Mouse (Mus musculus): Measurements from ENCODE around the gene Gm10974.

The Gm10974 gene

DNA sequence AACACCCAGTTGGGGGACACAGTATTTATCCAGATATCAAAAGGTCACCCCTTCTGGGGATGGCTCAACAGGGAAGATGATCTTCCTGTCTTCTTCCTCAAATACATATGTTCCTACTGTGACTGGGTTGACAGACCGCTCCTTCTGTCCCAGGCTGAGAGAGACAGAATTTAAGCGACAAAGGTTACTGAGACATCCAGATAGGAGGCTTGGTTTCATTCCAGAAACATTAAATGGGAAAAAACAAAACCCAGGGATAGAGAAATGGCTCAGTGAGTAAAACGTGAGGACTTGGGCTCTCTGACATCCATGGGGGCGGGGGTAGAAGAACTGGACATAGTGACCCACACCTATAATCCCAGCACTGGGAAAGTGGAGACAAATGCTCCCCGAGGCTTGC lies 37.2 kb downstream of the Gm10974 start:
- ATAC-seq (ENCODE audit: insufficient number of reproducible peaks, low FRiP score, low TSS enrichment), result no peak

DNA sequence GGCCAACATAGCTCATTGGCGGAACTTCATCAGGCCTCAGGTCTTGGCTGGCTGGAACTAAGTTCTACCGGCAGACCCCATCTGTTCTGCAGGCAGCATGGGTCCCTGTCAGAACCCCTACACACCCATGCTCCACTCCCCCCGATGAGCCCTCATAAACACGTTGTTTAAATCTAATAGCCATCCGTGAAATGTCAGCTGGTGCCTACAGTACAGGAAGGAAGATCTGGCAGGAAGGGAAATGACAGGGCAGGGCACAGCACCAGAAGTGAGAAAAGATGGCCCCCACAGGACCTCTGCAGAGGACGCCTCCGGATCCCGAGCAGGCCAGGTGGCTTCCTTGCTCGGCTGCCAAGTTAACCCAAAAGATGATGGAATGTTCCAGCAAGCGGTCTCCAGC lies 38.4 kb downstream of the Gm10974 start:
- ATAC-seq (ENCODE audit: insufficient number of reproducible peaks, low FRiP score, low TSS enrichment), result no peak

DNA sequence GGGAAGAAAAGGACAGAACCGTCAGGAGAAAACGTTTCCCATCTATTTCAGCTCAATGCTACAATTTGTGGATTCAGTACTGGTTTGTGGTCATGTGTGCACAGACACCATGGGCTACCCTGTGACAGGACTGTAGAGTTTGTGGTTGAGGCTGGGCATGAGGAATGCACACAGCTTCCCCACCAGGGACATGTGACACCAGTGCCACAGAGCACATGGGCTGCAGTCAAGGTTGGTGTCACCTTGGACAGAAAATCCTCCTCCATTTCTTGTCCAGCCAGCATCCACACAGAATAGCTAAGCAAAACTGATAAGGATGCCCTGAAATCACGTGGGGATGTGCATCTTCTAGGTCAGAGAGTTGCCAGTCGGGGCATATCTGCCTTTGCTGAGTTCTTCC lies 39.1 kb downstream of the Gm10974 start:
- ATAC-seq (ENCODE audit: insufficient number of reproducible peaks, low FRiP score, low TSS enrichment), result no peak

DNA sequence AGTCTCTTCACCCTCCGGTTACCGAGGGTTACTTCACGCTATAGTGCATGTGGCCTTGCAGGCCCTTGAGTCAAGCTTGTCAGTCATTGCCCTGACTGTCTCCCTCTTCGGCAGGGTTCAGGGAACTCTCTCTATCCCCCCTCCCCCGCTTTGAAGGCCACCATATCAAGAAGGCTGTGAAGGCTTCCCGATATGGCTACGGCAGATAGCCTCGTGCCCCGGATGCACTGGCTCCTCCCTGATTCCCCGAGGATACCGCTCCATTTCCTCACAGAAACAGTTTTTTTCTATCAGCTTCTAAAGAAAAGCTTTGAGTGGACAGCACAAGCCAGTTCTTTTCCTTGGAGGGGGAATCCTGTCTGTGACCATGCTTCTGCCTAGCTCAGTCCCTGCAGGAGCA lies 39.8 kb downstream of the Gm10974 start:
- no peak for ATAC-seq (ENCODE audit: insufficient number of reproducible peaks, low FRiP score, low TSS enrichment)

DNA sequence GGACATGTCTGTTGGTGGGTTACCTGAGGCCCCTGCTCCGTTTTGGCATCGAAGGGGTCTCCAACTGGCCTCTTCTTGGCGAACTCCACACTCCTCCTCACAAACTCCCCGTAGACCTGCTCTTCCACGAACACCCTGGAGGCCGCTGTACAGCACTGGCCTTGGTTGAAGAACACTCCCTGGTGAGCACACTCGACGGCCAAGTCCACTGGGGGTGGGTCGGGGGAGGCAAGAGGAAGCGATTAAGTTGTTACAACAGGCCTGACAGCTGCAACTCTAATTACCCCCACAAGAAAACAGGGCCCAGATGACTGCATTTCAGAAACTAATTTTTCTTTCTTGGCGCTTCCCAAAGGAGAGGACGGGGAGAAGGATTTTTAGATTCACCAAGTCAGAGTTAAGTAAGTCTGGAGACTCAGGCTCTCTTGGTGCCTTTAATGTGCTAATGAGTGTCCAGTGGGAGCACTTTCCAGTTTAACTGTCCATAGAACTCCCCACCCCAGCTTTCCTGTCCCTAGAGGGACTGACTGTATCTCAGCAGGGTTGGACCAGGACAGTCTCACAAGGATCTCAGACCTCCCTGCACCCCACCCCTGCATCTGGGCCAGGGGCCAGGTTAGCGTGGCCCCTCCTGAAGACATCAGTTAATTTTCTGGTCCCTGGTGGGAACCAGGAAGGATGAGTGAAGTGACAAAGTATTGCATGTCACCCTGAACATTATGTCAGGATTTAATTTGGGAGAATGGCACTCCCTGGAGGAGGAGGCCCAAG lies 40.4 kb downstream of the Gm10974 start:
- no peak for ATAC-seq (ENCODE audit: insufficient number of reproducible peaks, low FRiP score, low TSS enrichment)

DNA sequence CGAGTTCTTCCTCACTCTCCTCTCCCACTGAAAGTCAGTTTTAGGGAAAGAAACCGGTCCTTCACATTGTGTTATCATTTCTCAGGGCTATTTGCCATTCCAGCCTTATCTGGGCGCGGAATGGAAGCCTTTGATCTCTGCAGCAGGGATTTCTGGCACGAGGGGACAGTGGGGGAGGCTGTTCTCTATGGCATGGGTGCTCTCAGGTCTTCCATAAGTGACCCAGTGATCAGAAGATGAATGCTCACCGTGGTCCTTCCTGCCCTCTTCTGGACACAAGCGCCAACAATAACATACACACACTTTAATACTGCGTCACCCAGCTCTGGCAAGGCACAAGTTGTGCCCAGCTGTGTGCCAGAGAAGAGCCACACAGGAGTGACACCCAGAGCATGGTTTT lies 41.3 kb downstream of the Gm10974 start:
- no peak for ATAC-seq (ENCODE audit: insufficient number of reproducible peaks, low FRiP score, low TSS enrichment)

DNA sequence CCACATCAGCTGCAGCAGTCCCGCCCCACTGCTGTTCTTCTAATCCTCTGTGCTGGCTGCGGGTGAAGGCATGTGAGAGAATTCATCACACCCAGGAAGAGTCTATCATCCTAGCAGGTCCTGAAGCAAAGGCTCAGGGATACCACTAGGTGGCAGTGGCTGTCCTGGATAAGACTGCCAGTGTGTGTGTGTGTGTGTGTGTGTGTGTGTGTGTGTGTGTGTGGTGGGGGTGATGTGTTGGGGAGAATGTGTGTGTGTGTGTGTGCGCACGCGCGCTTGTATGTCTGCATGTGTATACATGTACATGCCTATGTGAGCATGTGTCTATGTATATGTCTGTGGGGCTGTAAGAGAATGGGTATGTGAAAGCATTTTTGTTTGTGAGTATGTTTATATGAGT lies 43.7 kb downstream of the Gm10974 start:
- no peak for ATAC-seq (ENCODE audit: insufficient number of reproducible peaks, low FRiP score, low TSS enrichment)

DNA sequence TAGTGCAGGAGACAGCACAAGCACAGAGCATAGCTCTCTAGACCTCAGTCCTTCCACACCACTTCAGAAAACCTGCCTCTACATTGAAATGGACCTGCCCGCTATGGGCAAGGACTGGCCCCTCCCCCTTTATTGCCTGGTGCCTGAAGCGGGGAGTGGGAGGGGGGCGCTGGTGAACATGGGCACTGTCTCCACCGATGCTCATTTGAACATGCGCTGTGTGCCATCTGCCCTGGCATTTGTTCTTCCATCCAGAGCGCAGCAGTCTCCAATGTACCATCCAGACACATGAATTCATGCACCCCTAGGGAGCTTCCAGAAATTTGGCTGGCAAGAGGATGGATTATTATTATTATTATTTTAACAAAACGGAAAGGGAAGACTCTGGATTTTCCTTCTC lies 47.4 kb downstream of the Gm10974 start:
- no peak for ATAC-seq (ENCODE audit: insufficient number of reproducible peaks, low FRiP score, low TSS enrichment)

DNA sequence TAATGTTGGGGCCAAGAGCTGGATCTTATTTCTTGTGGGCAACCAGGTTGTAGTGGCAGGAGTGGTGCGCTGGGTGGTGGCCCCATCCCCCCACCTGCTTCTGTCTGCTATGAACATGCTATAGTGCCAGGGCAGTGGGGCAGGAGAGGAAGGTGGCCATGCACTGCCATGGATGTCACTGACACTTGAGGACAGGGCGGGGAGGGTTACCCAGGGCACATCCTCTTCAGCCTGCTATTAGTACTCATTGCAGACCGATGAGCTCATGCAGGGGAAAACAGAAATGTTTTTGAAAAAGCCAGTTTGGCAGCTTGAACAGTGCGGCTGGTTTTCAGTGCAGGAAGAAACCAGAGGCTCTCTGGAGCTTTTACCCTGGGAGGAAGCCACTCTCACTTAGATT lies 51.1 kb downstream of the Gm10974 start:
- no peak for ATAC-seq (ENCODE audit: insufficient number of reproducible peaks, low FRiP score, low TSS enrichment)

DNA sequence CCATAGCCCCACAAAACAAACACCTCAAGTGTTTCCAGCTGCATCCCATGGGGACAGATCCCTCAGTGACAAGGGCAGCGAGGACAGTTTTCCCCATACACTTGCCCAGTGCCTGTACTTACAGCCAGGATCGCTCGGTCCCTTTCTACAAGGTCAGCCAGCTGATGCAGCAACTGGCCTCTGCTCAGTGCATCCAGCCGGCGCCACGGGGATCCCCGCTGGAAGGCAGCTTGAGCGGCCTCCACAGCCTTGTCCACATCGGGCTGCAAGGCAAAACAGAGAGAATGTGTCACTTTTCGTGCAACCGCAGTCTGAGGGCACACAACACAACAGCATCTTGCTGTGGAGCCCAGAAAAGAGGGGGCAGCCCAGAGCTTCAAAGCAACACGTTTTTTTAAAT lies 53.3 kb downstream of the Gm10974 start:
- no peak for ATAC-seq (ENCODE audit: insufficient number of reproducible peaks, low FRiP score, low TSS enrichment)

DNA sequence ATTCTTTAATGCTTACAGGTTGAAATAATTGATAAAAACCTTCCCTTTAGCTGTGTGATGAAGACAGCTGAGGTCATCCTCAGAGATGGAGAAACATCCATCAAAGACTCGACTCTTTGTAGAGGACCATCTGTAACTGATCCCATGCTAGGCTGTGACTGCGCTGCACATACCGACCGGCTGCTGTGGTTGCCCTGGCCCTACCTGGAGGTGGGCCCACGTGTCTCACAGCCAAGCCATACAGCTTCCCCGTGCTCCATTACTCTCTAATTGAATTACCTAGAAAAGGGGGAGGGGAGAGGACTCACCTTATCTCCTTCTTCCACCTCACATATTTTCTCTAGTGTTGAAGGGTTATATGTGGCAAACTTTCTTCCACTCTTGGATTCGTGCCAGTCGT lies 56.2 kb downstream of the Gm10974 start:
- no peak for ATAC-seq (ENCODE audit: insufficient number of reproducible peaks, low FRiP score, low TSS enrichment)

DNA sequence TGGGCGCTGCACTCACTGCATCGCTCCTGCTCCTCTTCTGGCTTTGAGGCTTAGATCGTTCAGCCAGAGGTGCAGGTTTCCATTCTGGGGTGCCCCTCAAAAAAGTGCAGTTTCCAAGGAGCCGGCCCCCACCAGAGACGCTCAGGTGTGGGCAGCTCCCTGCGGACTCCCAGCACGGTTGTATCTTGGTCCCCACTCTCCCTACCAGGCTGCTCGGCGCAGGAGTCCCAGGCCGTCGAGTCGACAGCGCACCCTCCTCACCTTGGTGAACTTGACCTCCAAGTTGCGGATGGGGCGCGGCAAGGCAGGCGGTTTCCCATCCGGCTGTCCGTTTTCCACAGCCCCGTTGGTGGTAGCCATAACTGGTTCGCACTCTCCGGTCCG lies 61.3 kb downstream of the Gm10974 start:
- no peak for ATAC-seq (ENCODE audit: insufficient number of reproducible peaks, low FRiP score, low TSS enrichment)

DNA sequence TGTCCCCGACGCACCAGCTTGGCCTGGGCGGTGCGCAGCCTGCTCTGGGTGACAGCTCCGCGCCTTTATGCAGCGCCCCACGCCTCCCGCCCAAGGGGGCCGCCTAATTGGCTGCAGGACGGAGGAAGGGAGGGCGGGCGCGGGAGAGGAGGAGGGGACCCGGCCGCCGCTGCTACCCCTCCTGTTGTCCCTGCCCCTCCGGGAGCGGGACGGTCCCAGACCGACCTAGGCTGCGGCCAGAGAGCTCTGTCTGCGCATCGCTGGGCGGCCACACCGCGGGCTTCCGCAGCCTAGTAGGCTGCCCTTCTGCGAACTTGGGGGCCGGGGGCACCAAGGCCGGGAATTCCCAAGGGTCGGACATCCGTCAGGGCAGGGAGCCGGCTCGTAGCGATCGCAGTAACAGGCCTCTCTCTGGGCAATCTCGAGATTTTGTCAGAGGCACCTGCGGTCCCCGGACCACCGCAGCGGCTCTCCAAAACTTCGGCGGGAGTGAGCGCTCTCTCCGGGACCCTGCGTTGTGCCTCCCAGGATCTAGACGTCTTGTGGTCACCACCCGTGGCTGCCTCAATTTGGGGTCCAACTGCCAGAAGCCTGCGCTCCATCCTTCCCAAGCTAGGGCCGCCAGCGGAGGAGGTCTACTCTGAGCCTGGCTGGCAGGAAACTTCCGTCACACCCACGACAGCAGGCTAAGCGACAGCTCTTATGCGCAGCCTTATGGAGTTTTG lies 61.9 kb downstream of the Gm10974 start, which contains the start of gene Aldh1a3:
TSS of gene Aldh1a3 (minus strand) at position 81 of the 725 bp plus-strand sequence.
- no peak for ATAC-seq (ENCODE audit: insufficient number of reproducible peaks, low FRiP score, low TSS enrichment)

DNA sequence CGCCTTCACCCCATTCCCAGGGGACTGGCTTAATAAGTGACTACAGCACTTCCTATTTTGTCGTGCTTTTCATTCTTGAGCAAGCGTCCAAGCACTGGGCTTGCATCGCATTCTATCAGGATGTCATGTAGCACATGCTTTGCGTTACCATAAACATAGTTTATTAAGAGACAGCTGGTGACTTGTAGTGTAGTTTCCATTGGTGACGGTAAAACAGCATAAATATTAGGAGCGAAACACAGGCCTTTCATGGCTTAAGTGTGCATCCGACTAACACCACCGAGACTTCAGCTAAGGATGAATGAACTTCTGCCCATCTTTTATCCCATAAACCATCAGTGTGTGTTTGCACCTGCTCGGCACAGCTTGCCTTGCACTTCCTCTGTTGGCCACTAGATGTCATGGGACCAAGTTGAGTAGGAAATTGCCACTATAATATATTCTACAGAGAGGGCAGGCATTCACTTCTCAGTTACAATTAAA lies 68.8 kb downstream of the Gm10974 start:
- ATAC-seq (ENCODE audit: insufficient number of reproducible peaks, low FRiP score, low TSS enrichment), result 0 out of 2 replicates have a peak, but pooled peaks have one; percentile 49
